Mouse (Mus musculus) myocyte (in vitro differentiated cells): ENCODE measurements around the gene Atxn2. TPM values are rescaled to one million over a fixed set of nuclear protein-coding genes. Genes with fewer than 3 reads are reported as not detected.

Experiments used
- H3K27me3 ChIP-seq: one replicate; pipeline ENCODE4 v1.6.1; 2011; ENCODE audit not compliant: control insufficient read depth, insufficient read depth, insufficient read length
- H3K36me3 ChIP-seq: one replicate; pipeline ENCODE4 v1.6.1; 2011; ENCODE audit not compliant: control insufficient read depth, insufficient read depth
- H3K4me2 ChIP-seq: one replicate; pipeline ENCODE4 v1.6.1; 2011; ENCODE audit warnings: low read depth, control low read depth
- H3K4me3 ChIP-seq: one replicate; pipeline ENCODE4 v1.5.1; 2011; ENCODE audit warnings: mild to moderate bottlenecking, control low read depth, moderate library complexity
- H3K79me2 ChIP-seq: one replicate; pipeline ENCODE4 v1.6.1; 2011; ENCODE audit not compliant: control insufficient read depth, insufficient read depth
- H3ac ChIP-seq: one replicate; pipeline ENCODE4 v1.6.1; 2011; ENCODE audit not compliant: control insufficient read depth, insufficient read length
- CEBPB ChIP-seq: IDR thresholded peaks from 2 replicates; pipeline ENCODE4 v1.6.1; 2011; ENCODE audit warnings: mild to moderate bottlenecking, moderate library complexity; ENCODE audit not compliant: poor library complexity, insufficient read depth, severe bottlenecking
- E2F4 ChIP-seq: IDR thresholded peaks from one replicate; pipeline ENCODE4 v1.6.1; 2011; ENCODE audit warnings: mild to moderate bottlenecking, control low read depth, moderate library complexity; ENCODE audit not compliant: insufficient read depth
- MAX ChIP-seq: IDR thresholded peaks from one replicate; pipeline ENCODE4 v1.6.1; 2011; ENCODE audit warnings: low read depth, mild to moderate bottlenecking, control low read depth
- MYOD1 ChIP-seq, 3 experiments: IDR thresholded peaks; one replicate each; pipeline ENCODE4 v1.6.1; 2011; ENCODE audit warnings: control low read depth in 2 of 3, low read depth in 2 of 3, mild to moderate bottlenecking in 2 of 3, moderate library complexity in 1 of 3; ENCODE audit not compliant: insufficient read length in 2 of 3, control insufficient read depth in 1 of 3
- MYOG ChIP-seq, 3 experiments: IDR thresholded peaks; one replicate each; pipeline ENCODE4 v1.6.1; 2011; ENCODE audit warnings: control low read depth in 2 of 3, low read depth in 2 of 3, mild to moderate bottlenecking in 2 of 3; ENCODE audit not compliant: insufficient read length in 2 of 3, control insufficient read depth in 1 of 3, insufficient read depth in 1 of 3
- POLR2A ChIP-seq: IDR thresholded peaks from one replicate; pipeline ENCODE4 v1.6.1; 2011; ENCODE audit warnings: low read depth, mild to moderate bottlenecking, control low read depth, moderate library complexity; ENCODE audit not compliant: insufficient read length
- POLR2AphosphoS2 ChIP-seq: IDR thresholded peaks from one replicate; pipeline ENCODE4 v1.6.1; 2011; ENCODE audit warnings: low read depth, control low read depth; ENCODE audit not compliant: insufficient read length
- REST ChIP-seq: IDR thresholded peaks from one replicate; pipeline ENCODE4 v1.6.1; 2011; ENCODE audit warnings: mild to moderate bottlenecking, control low read depth, moderate library complexity; ENCODE audit not compliant: insufficient read depth, insufficient read length
- SRF ChIP-seq: IDR thresholded peaks from one replicate; pipeline ENCODE4 v1.6.1; 2011; ENCODE audit warnings: low read depth; ENCODE audit not compliant: control insufficient read depth, insufficient read length
- TCF12 ChIP-seq: IDR thresholded peaks from one replicate; pipeline ENCODE4 v1.6.1; 2011; ENCODE audit warnings: mild to moderate bottlenecking, control low read depth; ENCODE audit not compliant: poor library complexity, insufficient read depth, severe bottlenecking
- TCF3 ChIP-seq: IDR thresholded peaks from one replicate; pipeline ENCODE4 v1.6.1; 2011; ENCODE audit warnings: low read depth, control low read depth; ENCODE audit not compliant: insufficient read length
- USF1 ChIP-seq: IDR thresholded peaks from one replicate; pipeline ENCODE4 v1.6.1; 2011; ENCODE audit warnings: low read depth, mild to moderate bottlenecking, control low read depth, moderate library complexity
- polyA plus RNA-seq: library from polyadenylated mRNA; unstranded; fragments of >200 nt; fragmentation: generic; extraction: Trizol; gene quantifications from one replicate; pipeline ENCODE4 v1.2.1, GENCODE M21; 2012; ENCODE audit warnings: missing spikeins

The Atxn2 gene
- polyA plus RNA-seq, 1 experiment = 95.3 TPM

- no peak overlapping the region for H3K4me3 ChIP-seq
- peak overlapping the region; percentile 9 for H3K4me2 ChIP-seq
- H3K79me2 ChIP-seq = peaks cover 47% of the 10 kb centered on the region
- H3ac ChIP-seq = no peak overlapping the region
- H3K36me3 ChIP-seq = peaks cover 45% of the 10 kb centered on the region
- TF ChIP-seq MYOG (IDR thresholded peaks at IDR 0.05; ENCODE audit: control insufficient read depth in 1 of 3, insufficient read depth in 1 of 3, insufficient read length in 2 of 3, low read depth in 2 of 3) = no peak
- TF ChIP-seq TCF3 = no peak
- no peak for TF ChIP-seq MYOD1 (IDR thresholded peaks at IDR 0.05; ENCODE audit: control insufficient read depth in 1 of 3, insufficient read length in 2 of 3, low read depth in 2 of 3)
- no peak for TF ChIP-seq TCF12
- TF ChIP-seq POLR2A = no peak
- no peak for TF ChIP-seq POLR2AphosphoS2
- no peak for TF ChIP-seq CEBPB
- TF ChIP-seq E2F4 = no peak
- no peak for TF ChIP-seq MAX
- TF ChIP-seq USF1 = no peak
- TF ChIP-seq SRF = no peak
- TF ChIP-seq REST = no peak
- no peaks in the 10 kb centered on the region for H3K27me3 ChIP-seq
Observed at GRCm38 (mm10) chr5:121820161-121820560, 109.0 kb downstream of the Atxn2 start.

- Histone ChIP-seq H3K27me3 (no peaks in the 10 kb centered on the region), H3K79me2 (peaks cover 52% of the 10 kb centered on the region), H3K4me3 (no peak overlapping the region), H3K4me2 (no peak overlapping the region), H3ac (no peak overlapping the region), H3K36me3 (peaks cover 45% of the 10 kb centered on the region)
- TF ChIP-seq MYOG (IDR thresholded peaks at IDR 0.05; ENCODE audit: control insufficient read depth in 1 of 3, insufficient read depth in 1 of 3, insufficient read length in 2 of 3, low read depth in 2 of 3) = no peak
- peak; percentile 81 for TF ChIP-seq POLR2AphosphoS2
- no peak for TF ChIP-seq SRF
- TF ChIP-seq POLR2A = peak; percentile 38
Observed at GRCm38 (mm10) chr5:121820657-121821056, 109.5 kb downstream of the Atxn2 start.

- TF ChIP-seq POLR2AphosphoS2 (peak; percentile 54), SRF (no peak), MYOG (IDR thresholded peaks at IDR 0.05; ENCODE audit: control insufficient read depth in 1 of 3, insufficient read depth in 1 of 3, insufficient read length in 2 of 3, low read depth in 2 of 3) (no peak), TCF3 (no peak), POLR2A (no peak), REST (no peak)
- Histone ChIP-seq H3K4me2 (no peak overlapping the region), H3K4me3 (no peak overlapping the region), H3K36me3 (peaks cover 41% of the 10 kb centered on the region), H3ac (no peak overlapping the region), H3K27me3 (no peaks in the 10 kb centered on the region), H3K79me2 (peaks cover 56% of the 10 kb centered on the region)
Observed at GRCm38 (mm10) chr5:121821116-121821515, 110.0 kb downstream of the Atxn2 start.

GRCm38 (mm10) chr5:121821552-121821951 is 110.4 kb downstream of the Atxn2 start:
- TF ChIP-seq POLR2AphosphoS2 (peak; percentile 58), POLR2A (no peak)
- Histone ChIP-seq H3K79me2 (peaks cover 61% of the 10 kb centered on the region), H3K27me3 (no peaks in the 10 kb centered on the region), H3ac (no peak overlapping the region), H3K4me3 (no peak overlapping the region), H3K4me2 (no peak overlapping the region), H3K36me3 (peaks cover 40% of the 10 kb centered on the region)

- no peak overlapping the region for H3K4me3 ChIP-seq
- no peak overlapping the region for H3ac ChIP-seq
- H3K36me3 ChIP-seq = peaks cover 43% of the 10 kb centered on the region
- peaks cover 71% of the 10 kb centered on the region for H3K79me2 ChIP-seq
- TF ChIP-seq POLR2AphosphoS2 (peak; percentile 81), MYOD1 (IDR thresholded peaks at IDR 0.05; ENCODE audit: control insufficient read depth in 1 of 3, insufficient read length in 2 of 3, low read depth in 2 of 3) (no peak)
- no peak overlapping the region for H3K4me2 ChIP-seq
- H3K27me3 ChIP-seq = no peaks in the 10 kb centered on the region
Observed at GRCm38 (mm10) chr5:121822786-121823505, 111.8 kb downstream of the Atxn2 start.
